Mouse (Mus musculus) lung, embryonic 15.5 days (tissue): ENCODE results near the gene Trim47. TPM values are rescaled to one million over a fixed set of nuclear protein-coding genes. Genes with fewer than 3 reads are reported as not detected.

Source experiments
- ATAC-seq: fragments of 200-750 bp; cut with Nextera tagmentation; 2 replicates; pipeline ENCODE4 v1.8.0; 2017; ENCODE audit warnings: moderate number of reproducible peaks, borderline replicate concordance; ENCODE audit not compliant: low FRiP score, low TSS enrichment; ENCODE audit errors: extremely low read depth
- H3K27ac ChIP-seq: fragments of 300-500 bp; sonication (generic); 2 replicates; pipeline ENCODE4 v1.5.1; 2015; ENCODE audit warnings: moderate library complexity, mild to moderate bottlenecking, inconsistent platforms
- H3K27me3 ChIP-seq: fragments of 300-500 bp; sonication (generic); 2 replicates; pipeline ENCODE4 v1.6.1; 2015; ENCODE audit warnings: inconsistent platforms
- H3K36me3 ChIP-seq: fragments of 300-500 bp; sonication (generic); 2 replicates; pipeline ENCODE4 v1.6.1; 2015; ENCODE audit warnings: inconsistent platforms
- H3K4me1 ChIP-seq: fragments of 300-500 bp; sonication (generic); 2 replicates; pipeline ENCODE4 v1.6.1; 2015; ENCODE audit warnings: inconsistent platforms
- H3K4me2 ChIP-seq: fragments of 300-500 bp; sonication (generic); 2 replicates; pipeline ENCODE4 v1.6.1; 2015; ENCODE audit warnings: inconsistent platforms, mild to moderate bottlenecking, moderate library complexity
- H3K4me3 ChIP-seq: fragments of 300-500 bp; sonication (generic); 2 replicates; pipeline ENCODE4 v1.5.1; 2015; ENCODE audit warnings: mild to moderate bottlenecking, inconsistent platforms
- H3K9ac ChIP-seq: fragments of 300-500 bp; sonication (generic); 2 replicates; pipeline ENCODE4 v1.6.1; 2015; ENCODE audit warnings: inconsistent platforms
- H3K9me3 ChIP-seq: fragments of 300-500 bp; sonication (generic); 2 replicates; pipeline ENCODE4 v1.6.1; 2016; ENCODE audit warnings: inconsistent platforms
- WGBS: fragments of 180-500 bp; shearing (Covaris S2); methylation state at CpG from one replicate; pipeline ENCODE4 v1.1.7; 2015; 5-methylcytosine and 5-hydroxymethylcytosine counted together
- polyA plus RNA-seq: library from polyadenylated mRNA; unstranded; fragments of >200 nt; fragmentation: Nextera tagmentation; extraction: Ambion mirVana; gene quantifications from 2 replicates; pipeline ENCODE4 v1.2.1, GENCODE M21; 2015

The Trim47 gene
- polyA plus RNA-seq, 1 experiment from 2014 or later: 25.9 TPM

GRCm38 (mm10) chr11:116111611-116112203, 15.3 kb downstream of the Trim47 start:
- no peak for ATAC-seq
- no peak overlapping the region for H3K4me3 ChIP-seq
- H3K4me1 ChIP-seq: peaks cover 40% of the 10 kb centered on the region
- no peaks in the 10 kb centered on the region for H3K36me3 ChIP-seq
- no peak overlapping the region for H3K9ac ChIP-seq
- H3K27ac ChIP-seq: no peak overlapping the region
- H3K9me3 ChIP-seq: no peaks in the 10 kb centered on the region
- 85% methylated on average over 19 of the region's 19 CpGs for WGBS
- no peak overlapping the region for H3K4me2 ChIP-seq
- peaks cover 42% of the 10 kb centered on the region for H3K27me3 ChIP-seq

GRCm38 (mm10) chr11:116111067-116111466, 15.9 kb downstream of the Trim47 start:
- Histone ChIP-seq H3K9ac (no peak overlapping the region), H3K4me1 (peaks cover 47% of the 10 kb centered on the region), H3K9me3 (no peaks in the 10 kb centered on the region), H3K4me3 (no peak overlapping the region), H3K27ac (0 out of 2 replicates have a peak overlapping the region, but pooled peaks have one; percentile 29), H3K27me3 (peaks cover 46% of the 10 kb centered on the region), H3K36me3 (no peaks in the 10 kb centered on the region), H3K4me2 (0 out of 2 replicates have a peak overlapping the region, but pooled peaks have one; percentile 82)
- no peak for ATAC-seq
- WGBS: 74% methylated on average over 4 of the region's 4 CpGs

GRCm38 (mm10) chr11:116110540-116110939, 16.5 kb downstream of the Trim47 start:
- H3K4me3 ChIP-seq: peak overlapping the region; percentile 55
- peak overlapping the region; percentile 59 for H3K9ac ChIP-seq
- H3K4me1 ChIP-seq: peaks cover 51% of the 10 kb centered on the region
- H3K4me2 ChIP-seq: peak overlapping the region; percentile 82
- H3K36me3 ChIP-seq: no peaks in the 10 kb centered on the region
- ATAC-seq: peak; percentile 25
- H3K27ac ChIP-seq: peak overlapping the region; percentile 61
- H3K27me3 ChIP-seq: peaks cover 47% of the 10 kb centered on the region
- no peaks in the 10 kb centered on the region for H3K9me3 ChIP-seq
- WGBS: 13% methylated on average over 10 of the region's 10 CpGs

GRCm38 (mm10) chr11:116110131-116110530, 16.9 kb downstream of the Trim47 start:
- H3K27me3 ChIP-seq: peaks cover 47% of the 10 kb centered on the region

GRCm38 (mm10) chr11:116109441-116110081, 17.4 kb downstream of the Trim47 start:
- H3K27me3 ChIP-seq: peaks cover 47% of the 10 kb centered on the region
- H3K4me1 ChIP-seq: peaks cover 56% of the 10 kb centered on the region
- H3K27ac ChIP-seq: peak overlapping the region; percentile 61

More at GRCm38 (mm10) chr11:116110131-116110530, 16.9 kb downstream of the Trim47 start:
- Histone ChIP-seq H3K4me2 (peak overlapping the region; percentile 82), H3K27ac (peak overlapping the region; percentile 61), H3K36me3 (no peaks in the 10 kb centered on the region), H3K9me3 (no peaks in the 10 kb centered on the region), H3K9ac (peak overlapping the region; percentile 59), H3K4me1 (peaks cover 51% of the 10 kb centered on the region), H3K4me3 (peak overlapping the region; percentile 55)
- WGBS: 0% methylated on average over 35 of the region's 35 CpGs
- peak; percentile 78 for ATAC-seq

GRCm38 (mm10) chr11:116108464-116109137, 18.4 kb downstream of the Trim47 start:
- Histone ChIP-seq H3K27me3 (peaks cover 47% of the 10 kb centered on the region), H3K9ac (peak overlapping the region; percentile 16; the same call in 1 of the 2 replicates), H3K4me2 (peak overlapping the region; percentile 82), H3K4me1 (peaks cover 66% of the 10 kb centered on the region), H3K4me3 (peak overlapping the region; percentile 55), H3K9me3 (no peaks in the 10 kb centered on the region), H3K36me3 (no peaks in the 10 kb centered on the region), H3K27ac (peak overlapping the region; percentile 11; the same call in 1 of the 2 replicates)
- ATAC-seq: no peak
- WGBS: 8% methylated on average over 23 of the region's 23 CpGs

More at GRCm38 (mm10) chr11:116109441-116110081, 17.4 kb downstream of the Trim47 start:
- under 1% methylated on average over 70 of the region's 70 CpGs for WGBS
- ATAC-seq: 0 out of 2 replicates have a peak, but pooled peaks have one; percentile 25
- Histone ChIP-seq H3K36me3 (no peaks in the 10 kb centered on the region), H3K4me2 (peak overlapping the region; percentile 82), H3K9ac (peak overlapping the region; percentile 59), H3K9me3 (no peaks in the 10 kb centered on the region), H3K4me3 (peak overlapping the region; percentile 55)

GRCm38 (mm10) chr11:116107777-116108285, 19.2 kb downstream of the Trim47 start:
- H3K9me3 ChIP-seq: no peaks in the 10 kb centered on the region
- H3K27ac ChIP-seq: no peak overlapping the region
- peaks cover 73% of the 10 kb centered on the region for H3K4me1 ChIP-seq
- H3K36me3 ChIP-seq: no peaks in the 10 kb centered on the region
- WGBS: 32% methylated on average over 19 of the region's 19 CpGs
- ATAC-seq: no peak
- H3K4me3 ChIP-seq: peak overlapping the region; percentile 55; the same call in 1 of the 2 replicates
- peak overlapping the region; percentile 82 for H3K4me2 ChIP-seq
- peaks cover 47% of the 10 kb centered on the region for H3K27me3 ChIP-seq
- H3K9ac ChIP-seq: 0 out of 2 replicates have a peak overlapping the region, but pooled peaks have one; percentile 16

GRCm38 (mm10) chr11:116106963-116107776, 19.8 kb downstream of the Trim47 start:
- Histone ChIP-seq H3K4me2 (peak overlapping the region; percentile 82; the same call in 1 of the 2 replicates), H3K27me3 (peaks cover 47% of the 10 kb centered on the region), H3K27ac (no peak overlapping the region), H3K9ac (peak overlapping the region; percentile 16; the same call in 1 of the 2 replicates), H3K4me3 (peak overlapping the region; percentile 55; the same call in 1 of the 2 replicates), H3K36me3 (no peaks in the 10 kb centered on the region), H3K9me3 (no peaks in the 10 kb centered on the region), H3K4me1 (peaks cover 79% of the 10 kb centered on the region)
- no peak for ATAC-seq
- WGBS: 44% methylated on average over 13 of the region's 14 CpGs

GRCm38 (mm10) chr11:116106154-116106962, 20.7 kb downstream of the Trim47 start:
- no peak overlapping the region for H3K9ac ChIP-seq
- 27% methylated on average over 32 of the region's 32 CpGs for WGBS
- no peak overlapping the region for H3K27ac ChIP-seq
- H3K27me3 ChIP-seq: peaks cover 47% of the 10 kb centered on the region
- peak overlapping the region; percentile 41 for H3K4me2 ChIP-seq
- peaks cover 87% of the 10 kb centered on the region for H3K4me1 ChIP-seq
- ATAC-seq: no peak
- H3K4me3 ChIP-seq: no peak overlapping the region; the same call in 1 of the 2 replicates
- H3K36me3 ChIP-seq: no peaks in the 10 kb centered on the region
- H3K9me3 ChIP-seq: no peaks in the 10 kb centered on the region

- Histone ChIP-seq H3K27me3 (peaks cover 38% of the 10 kb centered on the region), H3K27ac (no peak overlapping the region), H3K9ac (no peak overlapping the region), H3K36me3 (no peaks in the 10 kb centered on the region), H3K4me3 (no peak overlapping the region), H3K9me3 (no peaks in the 10 kb centered on the region), H3K4me2 (no peak overlapping the region), H3K4me1 (peaks cover 91% of the 10 kb centered on the region)
- WGBS: 95% methylated on average over 2 of the region's 2 CpGs
- ATAC-seq: no peak
Observed at GRCm38 (mm10) chr11:116105065-116105464, 21.9 kb downstream of the Trim47 start.
